Mouse (Mus musculus) midbrain, embryonic 13.5 days (tissue): ENCODE data around the gene Col24a1. TPM values are rescaled to one million over a fixed set of nuclear protein-coding genes. Genes with fewer than 3 reads are reported as not detected.

Experiments
- ATAC-seq: fragments of 200-750 bp; cut with Nextera tagmentation; 2 replicates; pipeline ENCODE4 v1.8.0; 2017; ENCODE audit warnings: mild to moderate bottlenecking, moderate TSS enrichment, moderate library complexity
- H3K27ac ChIP-seq: fragments of 300-500 bp; sonication (generic); 2 replicates; pipeline ENCODE4 v1.5.1; 2015; ENCODE audit warnings: inconsistent platforms, mild to moderate bottlenecking, moderate library complexity
- H3K27me3 ChIP-seq: fragments of 300-500 bp; sonication (generic); 2 replicates; pipeline ENCODE4 v1.6.1; 2015; ENCODE audit warnings: mild to moderate bottlenecking, inconsistent platforms
- H3K36me3 ChIP-seq: fragments of 300-500 bp; sonication (generic); 2 replicates; pipeline ENCODE4 v1.6.1; 2015; ENCODE audit warnings: mild to moderate bottlenecking, inconsistent platforms
- H3K4me1 ChIP-seq: fragments of 300-500 bp; sonication (generic); replicated peaks from 2 replicates; pipeline ENCODE4 v1.6.1; 2015; ENCODE audit warnings: inconsistent platforms
- H3K4me2 ChIP-seq: fragments of 300-500 bp; sonication (generic); replicated peaks from 2 replicates; pipeline ENCODE4 v1.6.1; 2015; ENCODE audit warnings: moderate library complexity, mild to moderate bottlenecking, inconsistent platforms
- H3K4me3 ChIP-seq: fragments of 300-500 bp; sonication (generic); replicated peaks from 2 replicates; pipeline ENCODE4 v1.5.1; 2015; ENCODE audit warnings: mild to moderate bottlenecking, inconsistent platforms
- H3K9ac ChIP-seq: fragments of 300-500 bp; sonication (generic); replicated peaks from 2 replicates; pipeline ENCODE4 v1.6.1; 2015; ENCODE audit warnings: mild to moderate bottlenecking, inconsistent platforms
- H3K9me3 ChIP-seq: fragments of 300-500 bp; sonication (generic); 2 replicates; pipeline ENCODE4 v1.6.1; 2016; ENCODE audit warnings: mild to moderate bottlenecking, inconsistent platforms
- WGBS: fragments of 180-500 bp; shearing (Covaris S2); methylation state at CpG from one replicate; pipeline ENCODE4 v1.1.7; 2015; 5-methylcytosine and 5-hydroxymethylcytosine counted together
- polyA plus RNA-seq: library from polyadenylated mRNA; unstranded; fragments of >200 nt; fragmentation: Nextera tagmentation; extraction: Ambion mirVana; gene quantifications from 2 replicates; pipeline ENCODE4 v1.2.1, GENCODE M21; 2015

Col24a1 gene
- polyA plus RNA-seq: 0.26 and 0.53 TPM in 2 replicates

DNA sequence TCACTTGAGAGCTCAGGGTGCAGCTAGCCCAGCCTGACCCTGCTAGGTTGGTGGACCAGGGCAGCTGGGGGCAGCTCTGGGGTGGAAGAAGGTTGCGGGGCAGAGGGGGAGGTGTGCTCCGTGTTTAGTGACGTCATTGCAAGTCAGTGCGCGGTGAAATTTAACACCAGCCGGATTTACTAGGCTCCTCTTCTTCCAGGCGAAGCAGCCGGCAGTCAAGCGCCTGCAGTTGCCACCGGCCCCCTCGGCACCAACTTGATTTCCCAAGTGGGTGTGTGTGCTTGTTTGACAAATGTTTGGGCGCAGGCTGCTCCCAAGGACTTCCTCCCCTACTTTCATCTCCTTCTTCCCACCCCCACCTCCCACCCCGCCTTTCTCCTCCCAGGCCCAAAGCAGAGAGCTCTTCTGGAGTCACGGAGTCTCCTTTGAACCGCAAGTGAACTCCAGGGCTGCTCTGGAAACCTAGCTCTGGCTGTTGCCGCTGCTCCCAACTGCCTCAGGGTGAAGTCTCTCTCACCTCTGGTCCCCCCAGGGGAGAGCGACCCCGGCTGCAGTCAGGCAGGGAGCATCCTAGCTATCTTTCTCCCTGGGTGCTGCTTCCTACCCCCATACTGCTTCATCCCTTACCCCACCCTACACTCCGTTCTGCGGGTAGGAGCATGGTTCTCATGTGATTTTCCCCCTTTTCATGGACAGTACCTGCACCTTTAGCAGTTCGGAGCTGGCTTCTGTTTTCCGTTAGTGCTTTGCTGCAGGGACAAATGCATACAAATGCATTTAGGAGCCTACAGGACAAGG lies at the start of gene Col24a1:
Gene Col24a1, plus strand, starts transcription at position 136 of the 798 bp plus-strand sequence.
- under 1% methylated on average over 22 of the region's 22 CpGs for WGBS
- Histone ChIP-seq H3K9ac (peak within 1 kb of the TSS; percentile 55), H3K9me3 (no peaks in the 10 kb centered on the region), H3K4me1 (peaks cover 15% of the 10 kb centered on the region), H3K27ac (no peak within 1 kb of the TSS), H3K4me2 (peak within 1 kb of the TSS; percentile 84), H3K27me3 (0 out of 2 replicates have a peak, but pooled peaks cover 5% of the 10 kb centered on the region), H3K4me3 (peak within 1 kb of the TSS; percentile 40), H3K36me3 (no peaks in the 10 kb centered on the region)
- peak; percentile 80 for ATAC-seq

DNA sequence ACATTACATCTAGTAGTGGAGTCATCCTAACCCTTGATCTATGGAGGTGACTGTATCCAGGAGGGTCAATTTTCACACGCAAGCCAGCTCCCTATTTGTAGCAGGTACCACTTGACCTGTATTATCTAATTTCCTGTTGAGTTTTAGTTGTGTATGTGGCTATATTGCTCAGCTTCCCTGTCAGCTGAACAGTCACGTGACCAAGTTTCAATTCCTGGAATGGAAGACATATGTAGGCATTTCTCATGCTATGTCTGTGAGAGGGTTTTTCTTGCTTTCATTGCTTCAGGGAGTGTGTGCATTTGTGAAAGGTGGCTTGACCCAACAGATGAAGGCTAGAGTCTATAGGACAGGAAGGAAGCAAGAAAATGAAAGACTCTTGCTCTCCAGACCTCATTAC lies 44.2 kb upstream of the Col24a1 start:
- WGBS: 93% methylated on average over 2 of the region's 2 CpGs
- Histone ChIP-seq H3K27ac (no peak overlapping the region), H3K9me3 (no peaks in the 10 kb centered on the region), H3K27me3 (no peaks in the 10 kb centered on the region), H3K4me2 (no peak overlapping the region), H3K4me1 (no peaks in the 10 kb centered on the region), H3K36me3 (no peaks in the 10 kb centered on the region), H3K4me3 (no peak overlapping the region), H3K9ac (no peak overlapping the region)
- no peak for ATAC-seq

DNA sequence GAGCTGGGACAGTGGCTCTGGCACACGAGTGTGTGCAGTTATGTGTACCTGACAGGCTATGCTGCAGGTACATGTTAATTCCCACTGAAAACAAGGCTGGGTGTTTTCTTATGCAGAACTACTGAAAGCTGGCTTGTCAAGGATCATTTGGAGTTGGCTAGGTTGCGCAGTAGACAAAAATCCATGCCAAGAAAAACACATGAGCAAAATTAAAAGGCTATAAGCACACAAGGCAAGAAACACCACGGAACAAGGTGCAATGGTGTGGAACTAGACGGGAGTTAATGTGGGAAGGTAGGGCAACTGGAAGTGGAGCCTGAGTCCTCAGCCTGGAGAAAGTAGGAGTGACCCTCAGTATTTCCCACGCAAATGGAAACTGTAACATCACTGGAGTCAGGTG lies 39.2 kb upstream of the Col24a1 start:
- no peak overlapping the region for H3K4me3 ChIP-seq
- H3K4me2 ChIP-seq: no peak overlapping the region
- H3K27ac ChIP-seq: no peak overlapping the region
- no peak for ATAC-seq
- H3K9ac ChIP-seq: no peak overlapping the region
- 89% methylated on average over 5 of the region's 5 CpGs for WGBS
- H3K9me3 ChIP-seq: no peaks in the 10 kb centered on the region
- H3K27me3 ChIP-seq: no peaks in the 10 kb centered on the region
- H3K4me1 ChIP-seq: no peaks in the 10 kb centered on the region
- no peaks in the 10 kb centered on the region for H3K36me3 ChIP-seq

DNA sequence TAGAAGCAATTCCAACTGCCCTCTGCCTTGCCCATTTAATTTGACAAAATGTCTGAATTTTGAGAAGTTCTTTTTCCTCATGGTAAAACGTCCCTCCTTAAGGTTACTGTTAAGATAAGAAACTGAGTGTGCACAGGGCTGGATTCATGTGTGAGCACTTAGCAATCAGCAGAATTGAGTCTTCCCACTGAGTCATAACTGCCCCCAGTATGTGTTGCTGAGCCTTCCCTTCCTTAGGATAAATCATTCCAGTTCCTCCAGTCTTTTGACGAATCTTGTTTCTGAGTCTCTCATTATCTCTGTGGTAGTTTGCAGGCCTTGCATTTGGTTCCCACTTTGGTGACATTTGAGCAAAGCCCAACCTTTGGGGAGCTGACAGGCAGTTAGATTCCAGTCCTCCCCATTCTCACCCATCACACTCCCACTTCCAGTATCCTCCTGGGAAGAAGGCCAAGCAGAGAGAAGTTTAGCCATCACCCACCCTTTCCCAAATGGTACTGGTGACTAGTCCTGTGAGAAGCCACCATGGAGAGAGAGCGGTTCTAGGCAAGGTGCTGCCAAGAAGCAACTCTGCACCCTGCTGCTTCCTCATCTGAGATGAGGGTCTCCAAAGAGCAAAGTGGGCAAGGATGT lies 37.4 kb upstream of the Col24a1 start:
- no peak for ATAC-seq
- no peak overlapping the region for H3K4me2 ChIP-seq
- H3K4me3 ChIP-seq: no peak overlapping the region
- no peaks in the 10 kb centered on the region for H3K4me1 ChIP-seq
- no peaks in the 10 kb centered on the region for H3K36me3 ChIP-seq
- no peak overlapping the region for H3K9ac ChIP-seq
- H3K9me3 ChIP-seq: no peaks in the 10 kb centered on the region
- H3K27me3 ChIP-seq: no peaks in the 10 kb centered on the region
- WGBS: 87% methylated on average over 3 of the region's 3 CpGs
- H3K27ac ChIP-seq: no peak overlapping the region

DNA sequence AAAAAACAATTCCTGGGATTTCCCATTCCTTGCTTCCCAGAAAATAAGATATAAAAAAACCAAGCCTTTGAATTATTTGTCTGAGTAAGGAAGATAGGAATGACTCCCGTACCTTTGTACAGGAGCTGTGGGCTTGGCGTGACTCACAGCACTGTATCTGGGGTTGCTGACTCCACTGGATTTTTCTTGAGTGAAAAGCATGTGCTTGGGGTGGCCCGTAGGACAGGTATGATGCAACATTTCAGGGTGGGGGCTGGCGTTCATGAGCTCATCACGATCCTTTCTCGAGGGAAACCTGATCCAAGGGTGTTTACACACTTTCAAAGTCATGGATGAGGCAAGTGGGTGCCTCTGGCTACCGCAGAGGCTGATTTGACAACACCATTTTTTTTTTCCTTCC lies 35.6 kb upstream of the Col24a1 start:
- no peak overlapping the region for H3K4me3 ChIP-seq
- no peaks in the 10 kb centered on the region for H3K36me3 ChIP-seq
- no peaks in the 10 kb centered on the region for H3K4me1 ChIP-seq
- 90% methylated on average over 7 of the region's 7 CpGs for WGBS
- no peak overlapping the region for H3K27ac ChIP-seq
- H3K9ac ChIP-seq: no peak overlapping the region
- no peak overlapping the region for H3K4me2 ChIP-seq
- no peak for ATAC-seq
- no peaks in the 10 kb centered on the region for H3K9me3 ChIP-seq
- no peaks in the 10 kb centered on the region for H3K27me3 ChIP-seq

DNA sequence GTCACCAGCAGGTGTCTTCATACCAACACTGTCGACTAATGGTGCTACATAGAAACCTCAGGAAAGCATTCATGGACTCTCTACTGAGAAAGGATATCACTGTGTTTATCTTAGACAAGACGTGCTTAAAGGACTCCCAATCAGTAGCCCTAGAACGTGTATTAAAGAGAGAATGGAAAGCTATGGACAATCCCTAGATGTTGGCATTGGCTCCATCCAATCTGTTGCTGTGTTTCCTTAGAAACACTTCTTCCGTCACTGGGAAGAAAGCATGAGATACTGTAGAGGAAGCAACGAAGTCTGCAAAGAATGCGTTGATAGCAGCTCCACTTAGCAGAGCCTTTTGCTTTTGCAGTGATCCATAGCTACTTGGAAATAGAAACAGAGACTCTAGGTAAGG lies 32.6 kb upstream of the Col24a1 start:
- H3K9ac ChIP-seq: no peak overlapping the region
- H3K4me1 ChIP-seq: no peaks in the 10 kb centered on the region
- 88% methylated on average over 6 of the region's 6 CpGs for WGBS
- H3K9me3 ChIP-seq: no peaks in the 10 kb centered on the region
- no peak overlapping the region for H3K4me2 ChIP-seq
- ATAC-seq: no peak
- H3K27ac ChIP-seq: no peak overlapping the region
- H3K4me3 ChIP-seq: no peak overlapping the region
- no peaks in the 10 kb centered on the region for H3K36me3 ChIP-seq
- H3K27me3 ChIP-seq: no peaks in the 10 kb centered on the region

DNA sequence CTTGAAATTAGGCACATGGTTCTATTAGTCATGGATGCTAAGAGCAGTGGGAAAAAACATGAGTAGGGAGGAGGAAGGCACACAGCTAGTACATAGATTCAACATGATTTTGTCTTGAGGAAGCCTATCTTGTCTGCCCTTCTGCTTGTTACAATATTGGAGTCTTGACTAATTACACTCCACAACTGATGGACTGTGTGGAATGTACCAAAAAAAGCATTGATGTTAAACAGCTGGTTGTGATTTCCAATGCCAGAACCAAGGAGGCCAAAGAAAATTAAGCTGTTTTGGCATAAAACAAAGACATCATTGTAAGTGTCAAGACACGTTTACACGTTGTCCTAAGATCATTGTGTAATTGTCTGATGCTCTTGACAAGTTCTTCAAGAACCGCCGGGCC lies 29.1 kb upstream of the Col24a1 start:
- H3K36me3 ChIP-seq: no peaks in the 10 kb centered on the region
- H3K9ac ChIP-seq: no peak overlapping the region
- 83% methylated on average over 4 of the region's 4 CpGs for WGBS
- H3K9me3 ChIP-seq: no peaks in the 10 kb centered on the region
- no peak overlapping the region for H3K27ac ChIP-seq
- H3K27me3 ChIP-seq: no peaks in the 10 kb centered on the region
- no peak overlapping the region for H3K4me3 ChIP-seq
- no peak for ATAC-seq
- H3K4me2 ChIP-seq: no peak overlapping the region
- no peaks in the 10 kb centered on the region for H3K4me1 ChIP-seq

DNA sequence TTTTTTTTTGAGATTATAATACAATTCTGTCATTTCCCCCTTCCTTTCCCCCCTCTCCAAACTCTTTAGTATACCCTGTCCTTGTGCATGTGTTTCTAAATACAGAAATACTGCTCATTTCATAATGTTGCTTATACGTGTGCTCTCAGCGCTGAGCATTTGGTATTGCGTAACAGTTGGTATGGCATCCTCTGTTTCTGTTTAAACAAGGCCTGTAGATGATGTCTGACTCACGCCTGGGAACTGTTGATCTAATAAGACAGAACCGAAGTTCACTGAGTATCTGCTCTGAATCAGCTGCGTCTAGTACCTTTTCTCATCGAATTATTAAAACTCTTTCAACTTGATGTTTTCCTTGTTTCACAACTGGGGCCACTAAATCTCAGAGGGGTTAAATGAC lies 24.2 kb upstream of the Col24a1 start:
- no peaks in the 10 kb centered on the region for H3K9me3 ChIP-seq
- H3K9ac ChIP-seq: no peak overlapping the region
- no peak for ATAC-seq

DNA sequence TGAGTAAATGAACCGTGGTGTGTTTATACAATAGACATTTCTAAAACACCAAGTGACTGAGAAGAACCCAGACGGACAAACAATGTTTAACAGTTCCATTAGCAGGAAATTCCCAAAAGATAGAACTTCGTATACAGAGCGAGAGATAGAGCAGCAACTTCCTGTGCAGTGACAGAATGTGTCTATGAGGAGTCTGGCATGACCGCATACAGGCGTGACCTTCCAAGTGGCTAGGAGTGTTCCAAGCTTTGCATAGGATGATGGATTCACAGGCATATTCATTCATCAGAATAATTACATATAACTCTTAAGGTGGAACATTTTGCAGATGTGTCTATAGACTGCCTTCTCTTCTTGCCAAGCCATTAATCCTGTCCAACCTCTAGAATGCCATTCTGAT lies 18.1 kb upstream of the Col24a1 start:
- 90% methylated on average over 6 of the region's 6 CpGs for WGBS
- no peaks in the 10 kb centered on the region for H3K9me3 ChIP-seq
- H3K4me2 ChIP-seq: no peak overlapping the region
- no peak overlapping the region for H3K4me3 ChIP-seq
- no peaks in the 10 kb centered on the region for H3K36me3 ChIP-seq
- H3K4me1 ChIP-seq: no peaks in the 10 kb centered on the region
- no peaks in the 10 kb centered on the region for H3K27me3 ChIP-seq
- H3K9ac ChIP-seq: no peak overlapping the region
- H3K27ac ChIP-seq: no peak overlapping the region
- ATAC-seq: no peak

More for the DNA sequence above, 24.2 kb upstream of the Col24a1 start:
- H3K27me3 ChIP-seq: no peaks in the 10 kb centered on the region
- H3K4me2 ChIP-seq: no peak overlapping the region
- no peak overlapping the region for H3K27ac ChIP-seq
- 91% methylated on average over 7 of the region's 7 CpGs for WGBS
- H3K4me1 ChIP-seq: no peaks in the 10 kb centered on the region
- H3K36me3 ChIP-seq: no peaks in the 10 kb centered on the region
- no peak overlapping the region for H3K4me3 ChIP-seq

DNA sequence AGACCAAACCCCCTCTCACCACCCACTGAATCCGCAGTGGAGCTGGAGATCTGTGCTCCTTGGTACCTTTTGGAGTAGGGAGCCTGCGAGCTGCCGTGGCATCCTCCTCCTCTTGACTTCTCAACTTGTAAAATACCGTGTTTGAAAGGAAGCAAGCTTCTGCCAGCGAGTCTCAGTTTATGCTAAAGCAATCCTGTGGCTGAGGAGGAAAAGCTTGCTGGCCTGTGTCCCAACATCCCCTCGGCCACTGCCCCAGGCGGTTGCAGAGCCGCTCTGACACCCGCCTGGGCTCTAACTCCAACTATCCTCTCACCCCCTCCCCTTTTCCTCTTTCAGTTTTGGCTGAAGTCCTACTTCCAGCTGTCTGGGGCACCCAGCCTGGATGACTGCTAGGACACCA lies 935 bp downstream of the Col24a1 start:
- 6% methylated on average over 9 of the region's 9 CpGs for WGBS
- ATAC-seq: peak; percentile 41

DNA sequence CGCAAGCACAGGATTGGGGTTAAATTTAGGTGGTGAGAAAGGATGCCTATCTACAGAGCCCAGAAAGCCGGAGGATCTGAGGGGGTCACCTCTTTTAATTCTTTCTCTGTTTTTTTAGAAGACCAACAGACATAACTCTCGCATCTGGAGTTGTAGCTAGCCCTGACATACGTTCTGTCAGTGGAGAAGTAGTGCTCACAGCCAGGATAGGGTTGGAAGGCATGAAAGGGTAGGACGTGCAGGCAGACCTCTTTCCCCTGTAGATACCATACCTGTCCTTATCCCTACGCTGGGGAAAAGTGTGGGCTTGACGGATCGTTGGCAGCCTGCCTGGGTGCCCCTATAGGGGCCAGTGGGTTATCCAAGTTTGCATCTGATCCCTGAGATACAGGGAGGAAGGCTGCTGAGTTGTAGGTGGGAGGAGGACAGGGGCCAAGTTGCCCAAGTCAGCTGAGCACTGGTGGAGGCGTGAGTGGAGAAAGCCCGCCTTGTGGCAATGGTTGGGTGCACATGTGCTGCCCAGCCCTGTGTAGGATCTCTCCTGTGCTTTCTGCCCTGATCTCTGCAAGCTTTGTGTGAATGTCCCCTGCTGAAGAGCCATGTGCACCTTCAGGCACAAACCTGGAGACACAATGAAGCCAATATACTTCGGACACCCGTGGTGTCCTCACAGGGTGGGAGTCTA lies 1.5 kb downstream of the Col24a1 start:
- H3K4me3 ChIP-seq: no peak overlapping the region
- no peak overlapping the region; the same call in 1 of the 2 replicates for H3K9ac ChIP-seq
- ATAC-seq: 0 out of 2 replicates have a peak, but pooled peaks have one; percentile 18
- H3K9me3 ChIP-seq: no peaks in the 10 kb centered on the region
- no peaks in the 10 kb centered on the region for H3K36me3 ChIP-seq
- H3K4me1 ChIP-seq: peaks cover 15% of the 10 kb centered on the region
- 0 out of 2 replicates have a peak, but pooled peaks cover 5% of the 10 kb centered on the region for H3K27me3 ChIP-seq
- no peak overlapping the region for H3K27ac ChIP-seq
- 76% methylated on average over 12 of the region's 12 CpGs for WGBS
- peak overlapping the region; percentile 84 for H3K4me2 ChIP-seq

More for the DNA sequence above, 935 bp downstream of the Col24a1 start:
- no peaks in the 10 kb centered on the region for H3K36me3 ChIP-seq
- peak overlapping the region; percentile 40 for H3K4me3 ChIP-seq
- peak overlapping the region; percentile 55 for H3K9ac ChIP-seq
- H3K27me3 ChIP-seq: 0 out of 2 replicates have a peak, but pooled peaks cover 5% of the 10 kb centered on the region
- H3K4me2 ChIP-seq: peak overlapping the region; percentile 84
- peaks cover 15% of the 10 kb centered on the region for H3K4me1 ChIP-seq
- H3K27ac ChIP-seq: no peak overlapping the region
- no peaks in the 10 kb centered on the region for H3K9me3 ChIP-seq

DNA sequence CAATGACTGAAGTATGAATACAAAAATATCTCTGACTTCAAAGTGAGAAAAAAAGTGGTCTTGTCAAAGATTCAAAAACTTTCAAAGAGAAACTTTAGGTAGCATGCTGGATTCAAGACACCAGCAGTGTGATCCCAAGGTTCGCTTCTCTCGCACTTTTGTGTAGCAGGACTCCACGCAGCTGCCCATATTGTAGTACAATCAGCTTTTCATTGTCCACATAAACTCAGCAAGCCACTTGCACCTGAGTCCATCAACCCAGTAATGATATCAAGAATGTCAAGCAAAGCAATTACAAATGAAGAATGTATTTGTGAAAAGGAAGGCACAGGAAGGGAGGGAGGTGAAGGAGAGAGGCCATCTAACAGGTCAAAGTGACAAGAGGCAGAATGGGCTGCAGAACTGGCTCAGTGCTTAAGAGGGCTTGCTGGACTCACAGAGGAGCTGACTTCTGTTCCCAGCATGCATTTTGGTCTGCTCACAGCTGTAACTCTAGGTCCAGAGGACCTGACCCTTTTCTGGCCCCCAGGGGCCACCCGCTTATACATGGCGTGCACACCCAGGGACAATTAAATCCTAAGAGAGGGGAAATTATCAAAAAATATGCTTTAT lies 7.8 kb downstream of the Col24a1 start:
- no peaks in the 10 kb centered on the region for H3K27me3 ChIP-seq
- H3K9ac ChIP-seq: no peak overlapping the region
- H3K36me3 ChIP-seq: no peaks in the 10 kb centered on the region
- H3K4me3 ChIP-seq: no peak overlapping the region
- H3K9me3 ChIP-seq: no peaks in the 10 kb centered on the region
- no peak overlapping the region for H3K4me2 ChIP-seq
- no peak for ATAC-seq
- H3K27ac ChIP-seq: no peak overlapping the region
- 85% methylated on average over 5 of the region's 5 CpGs for WGBS
- no peaks in the 10 kb centered on the region for H3K4me1 ChIP-seq
